Mouse (Mus musculus) liver, embryonic 15.5 days (tissue): ENCODE results near the gene Gpr146. TPM values are rescaled to one million over a fixed set of nuclear protein-coding genes. Genes with fewer than 3 reads are reported as not detected.

Experiments used
- ATAC-seq: fragments of 200-750 bp; cut with Nextera tagmentation; 2 replicates; pipeline ENCODE4 v1.8.0; 2017; ENCODE audit warnings: moderate number of reproducible peaks, mild to moderate bottlenecking, moderate library complexity; ENCODE audit not compliant: insufficient read depth
- H3K27ac ChIP-seq: fragments of 300-500 bp; sonication (generic); replicated peaks from 2 replicates; pipeline ENCODE4 v1.5.1; 2015; ENCODE audit warnings: mild to moderate bottlenecking, inconsistent platforms
- H3K27me3 ChIP-seq: fragments of 300-500 bp; sonication (generic); 2 replicates; pipeline ENCODE4 v1.6.1; 2015; ENCODE audit warnings: mild to moderate bottlenecking, inconsistent platforms
- H3K36me3 ChIP-seq: fragments of 300-500 bp; sonication (generic); replicated peaks from 2 replicates; pipeline ENCODE4 v1.6.1; 2015; ENCODE audit warnings: moderate library complexity, mild to moderate bottlenecking, inconsistent platforms
- H3K4me1 ChIP-seq: fragments of 300-500 bp; sonication (generic); replicated peaks from 2 replicates; pipeline ENCODE4 v1.6.1; 2015; ENCODE audit warnings: inconsistent platforms
- H3K4me2 ChIP-seq: fragments of 300-500 bp; sonication (generic); 2 replicates; pipeline ENCODE4 v1.6.1; 2015; ENCODE audit warnings: moderate library complexity, mild to moderate bottlenecking, inconsistent platforms
- H3K4me3 ChIP-seq: fragments of 300-500 bp; sonication (generic); replicated peaks from 2 replicates; pipeline ENCODE4 v1.5.1; 2015; ENCODE audit warnings: mild to moderate bottlenecking, inconsistent platforms
- H3K9ac ChIP-seq: fragments of 300-500 bp; sonication (generic); 2 replicates; pipeline ENCODE4 v1.6.1; 2015; ENCODE audit warnings: moderate library complexity, mild to moderate bottlenecking, inconsistent platforms
- H3K9me3 ChIP-seq: fragments of 300-500 bp; sonication (generic); replicated peaks from 2 replicates; pipeline ENCODE4 v1.6.1; 2016; ENCODE audit warnings: inconsistent platforms
- WGBS: fragments of 180-500 bp; shearing (Covaris S2); methylation state at CpG from one replicate; pipeline ENCODE4 v1.1.7; 2015; ENCODE audit warnings: mixed read lengths; ENCODE audit not compliant: insufficient replicate concordance; 5-methylcytosine and 5-hydroxymethylcytosine counted together
- microRNA counts: library from miRNA; unstranded; fragments of <30 nt; microRNA quantifications from one replicate; lab custom pipeline; 2016
- microRNA-seq: library from miRNA; unstranded; fragments of <30 nt; microRNA quantifications from one replicate; pipeline ENCODE4, GENCODE M21; 2016
- polyA plus RNA-seq: library from polyadenylated mRNA; unstranded; fragments of >200 nt; fragmentation: Nextera tagmentation; extraction: Ambion mirVana; gene quantifications from 2 replicates; pipeline ENCODE4 v1.2.1, GENCODE M21; 2015

Gpr146 gene
- polyA plus RNA-seq, 1 experiment from 2014 or later, result 25.0 TPM

- 60% methylated on average over 4 of the region's 4 CpGs for WGBS
These were observed 65.5 kb downstream of the Gpr146 start for GRCm38 (mm10) chr5:139442962-139443361.

DNA sequence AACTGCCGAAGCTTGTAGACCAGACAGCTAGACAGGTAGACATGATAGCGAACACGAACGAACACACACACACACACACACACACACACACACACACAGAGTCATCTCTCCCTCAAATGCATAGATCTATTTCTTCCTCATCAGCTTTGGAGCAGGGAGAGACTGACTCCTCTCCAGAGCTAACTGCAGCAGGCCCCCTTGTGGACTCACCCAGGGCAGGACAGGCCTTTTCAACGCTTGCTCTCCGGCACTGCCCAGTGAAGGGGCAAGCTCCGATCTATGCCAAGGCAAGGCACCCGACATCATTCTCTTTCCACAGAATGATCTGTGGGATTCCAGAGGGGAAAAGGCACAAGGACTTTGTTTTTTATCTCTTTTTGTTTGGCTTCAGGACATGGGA lies 67.8 kb downstream of the Gpr146 start:
- Histone ChIP-seq H3K9me3 (no peaks in the 10 kb centered on the region), H3K9ac (no peak overlapping the region), H3K27me3 (no peaks in the 10 kb centered on the region), H3K4me1 (peaks cover 9% of the 10 kb centered on the region), H3K36me3 (no peaks in the 10 kb centered on the region), H3K4me3 (no peak overlapping the region), H3K27ac (no peak overlapping the region), H3K4me2 (no peak overlapping the region)
- ATAC-seq, result no peak
- WGBS, result 72% methylated on average over 8 of the region's 8 CpGs

More at GRCm38 (mm10) chr5:139442962-139443361, 65.5 kb downstream of the Gpr146 start:
- no peak overlapping the region for H3K4me3 ChIP-seq
- H3K9me3 ChIP-seq, result no peaks in the 10 kb centered on the region
- H3K4me1 ChIP-seq, result no peaks in the 10 kb centered on the region
- no peaks in the 10 kb centered on the region for H3K27me3 ChIP-seq
- H3K9ac ChIP-seq, result no peak overlapping the region
- H3K36me3 ChIP-seq, result no peaks in the 10 kb centered on the region
- ATAC-seq, result no peak
- H3K27ac ChIP-seq, result no peak overlapping the region
- H3K4me2 ChIP-seq, result no peak overlapping the region

MicroRNA genes within 50 kb of the gene (microRNA counts, 519-probe panel; counts per million panel counts)
- microRNA mmu-miR-339-3p (lab: Ali Mortazavi, UCI) (not detected), microRNA mmu-miR-339-5p (lab: Ali Mortazavi, UCI) (not detected)

Small RNAs within 50 kb of the gene (microRNA-seq; reads per million reads assigned to microRNA genes)
- 859 reads per million, percentile 75 among the genes with 10 or more reads in this experiment for gene Mir339

Other genes with a start within 250 kb of the Gpr146 start
- 1.0 and 1.1 TPM in 2 replicates for gene Prkar1b, start 227.7 kb upstream of the Gpr146 start, polyA plus RNA-seq
- gene Dnaaf5, start 227.5 kb upstream of the Gpr146 start, polyA plus RNA-seq, result 2.4 and 2.5 TPM in 2 replicates
- gene Sun1, start 177.1 kb upstream of the Gpr146 start, polyA plus RNA-seq, result 20.0 and 21.9 TPM in 2 replicates
- gene Get4, start 125.4 kb upstream of the Gpr146 start, polyA plus RNA-seq, result 107 and 109 TPM in 2 replicates
- gene Adap1, start 52.1 kb upstream of the Gpr146 start, polyA plus RNA-seq, result 4.3 and 5.2 TPM in 2 replicates
- 44.3 and 49.3 TPM in 2 replicates for gene Cox19, start 26.3 kb upstream of the Gpr146 start, polyA plus RNA-seq
- gene Cyp2w1, start 25.1 kb upstream of the Gpr146 start, polyA plus RNA-seq, result not detected in 2 replicates
- gene C130050O18Rik, start 27.6 kb downstream of the Gpr146 start, polyA plus RNA-seq, result 1.9 and 2.4 TPM in 2 replicates
- gene Gper1, start 45.5 kb downstream of the Gpr146 start, polyA plus RNA-seq, result 0.10 and 0.14 TPM in 2 replicates
- 12.0 and 12.3 TPM in 2 replicates for gene 3110082I17Rik, start 82.8 kb downstream of the Gpr146 start, polyA plus RNA-seq
- gene Zfand2a, start 106.9 kb downstream of the Gpr146 start, polyA plus RNA-seq, result 2.6 and 3.2 TPM in 2 replicates
- gene Uncx, start 165.8 kb downstream of the Gpr146 start, polyA plus RNA-seq, result not detected in 2 replicates